In the genomic region with DNA sequence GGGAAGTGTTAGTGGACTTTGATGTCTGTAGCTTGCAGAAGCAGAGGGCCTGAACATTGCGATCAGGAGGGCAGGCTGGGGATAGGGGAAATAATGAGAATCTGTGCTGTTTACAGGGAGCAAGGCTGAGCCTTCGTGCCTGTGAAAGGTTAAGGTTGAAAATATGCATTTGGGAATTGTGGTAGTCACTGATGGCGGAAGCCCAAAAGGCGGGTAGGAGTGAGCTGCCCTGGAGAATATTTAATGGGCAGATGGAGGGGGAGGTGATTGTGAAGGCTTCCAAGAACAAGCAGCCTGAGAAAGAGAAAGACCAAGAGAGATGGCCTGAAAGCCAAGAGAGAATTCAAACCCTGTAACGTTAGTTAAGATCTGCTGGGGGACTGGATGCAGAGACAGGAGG, we compare ENCODE assay signal across 34 mouse cellular contexts. TPM values are rescaled to one million over a fixed set of nuclear protein-coding genes. Genes with fewer than 3 reads are reported as not detected.
A peak's percentile ranks its signal among the peaks of the same experiment; 100 is the strongest.
DNase-seq lines count a peak whose midpoint lies in the region; ATAC-seq lines count a peak whose summit lies in the region.
"Had no signal": no experiment of that assay in that cellular context is flagged by ENCODE, and none has a peak within 500 bp of the region (broad histone marks: within the 10 kb centered on the region; RNA-seq: fewer than 3 reads in every experiment).

No protein-coding gene starts in this region.

- no peak overlapping the region for H3K9ac ChIP-seq in kidney, embryonic 15.5 days
- H3K9ac ChIP-seq: forebrain, postnatal 0 days; heart, embryonic 12.5 days; limb, embryonic 12.5 days; liver, embryonic 12.5 days; midbrain, embryonic 12.5 days had no signal

- DNase-seq in gastrocnemius, adult 18-20 months (ENCODE audit: low spot score): peak; percentile 61
- no peak for DNase-seq in gastrocnemius, postnatal 14 days
- peak; percentile 26 for DNase-seq in kidney, postnatal 10 days
- DNase-seq in NIH3T3 (ENCODE audit: low read depth): peak; percentile 79
- peak; percentile 59 for DNase-seq in skeletal muscle tissue, adult 2 months (ENCODE audit: low read depth, low spot score)
- DNase-seq in lung, postnatal 10 days: no peak
- DNase-seq: adrenal gland, adult 8-10 months; B cell, adult 2 months; cerebellum, adult 9-10 months; forebrain, postnatal 0 days; heart, adult 18-20 months; heart, postnatal 10 days; layer of hippocampus, postnatal 36 days; lung, adult 18-20 months; lung, postnatal 14 days; thymus, adult 2 months had no signal

- H3K9me3 ChIP-seq in kidney, embryonic 15.5 days (replicated peaks): no peaks in the 10 kb centered on the region
- H3K9me3 ChIP-seq: heart, embryonic 12.5 days; hindbrain, embryonic 10.5 days; midbrain, embryonic 12.5 days had no signal

- WGBS in kidney, embryonic 15.5 days: 61% methylated on average over 5 of the region's 5 CpGs

- peaks cover 26% of the 10 kb centered on the region for H3K4me1 ChIP-seq in kidney, embryonic 15.5 days

- no peak overlapping the region for H3K4me2 ChIP-seq in kidney, embryonic 15.5 days
- H3K4me2 ChIP-seq: heart, embryonic 12.5 days; limb, embryonic 12.5 days; liver, embryonic 12.5 days; midbrain, embryonic 12.5 days had no signal

- H3K27me3 ChIP-seq in kidney, embryonic 15.5 days: no peaks in the 10 kb centered on the region
- H3K27me3 ChIP-seq: CH12.LX; heart, embryonic 12.5 days; liver, embryonic 12.5 days; midbrain, embryonic 12.5 days had no signal

- H3K27ac ChIP-seq in kidney, embryonic 15.5 days: no peak overlapping the region
- H3K27ac ChIP-seq: hindbrain, embryonic 10.5 days; hindbrain, postnatal 0 days; liver, embryonic 12.5 days; midbrain, embryonic 12.5 days; stomach, postnatal 0 days had no signal

- intact Hi-C loops in gastrocnemius, postnatal 14 days (cut with DNase I; ENCODE audit: low total_unique reads): loop anchor here (5.0 kb wide), 1 partner anchor 33 kb away; no protein-coding TSS in a partner anchor

- no peak for ATAC-seq in kidney, embryonic 15.5 days (replicated peaks; ENCODE audit: low FRiP score)
- ATAC-seq: forebrain, postnatal 0 days; hindbrain, postnatal 0 days; intestine, embryonic 16.5 days; liver, embryonic 12.5 days had no signal

- no peak overlapping the region for H3K4me3 ChIP-seq in kidney, embryonic 15.5 days (replicated peaks)
- H3K4me3 ChIP-seq: heart, embryonic 12.5 days; hindbrain, embryonic 10.5 days; limb, embryonic 12.5 days; liver, embryonic 12.5 days; midbrain, embryonic 12.5 days had no signal

- no peaks in the 10 kb centered on the region for H3K36me3 ChIP-seq in kidney, embryonic 15.5 days
- H3K36me3 ChIP-seq: G1E; heart, embryonic 12.5 days; hindbrain, embryonic 10.5 days; limb, embryonic 12.5 days; liver, embryonic 12.5 days; midbrain, embryonic 12.5 days had no signal

RNA-seq across cellular contexts. Expression of a gene that starts 2.3 kb away (rescaled TPM):
- 1 to 10 TPM; 5.2 to 6.1 TPM for total RNA-seq in gastrocnemius, adult 18-20 months (2021)
- 10 to 100 TPM; 11.7 to 18.5 TPM for total RNA-seq in gastrocnemius, postnatal 14 days (2021)
- polyA plus RNA-seq in kidney, embryonic 15.5 days (2015; fragmentation: Nextera tagmentation; extraction: Ambion mirVana): 4.7 and 4.9 TPM in 2 replicates

RNA-seq across cellular contexts. Expression of a gene that starts 50.6 kb away (rescaled TPM):
- not detected for total RNA-seq in gastrocnemius, adult 18-20 months (2021)
- total RNA-seq in gastrocnemius, postnatal 14 days (2021): not detected
- not detected in 2 replicates for polyA plus RNA-seq in kidney, embryonic 15.5 days (2015; fragmentation: Nextera tagmentation; extraction: Ambion mirVana)
- total RNA-seq: adrenal gland, adult 8-10 months; CH12.LX; forebrain, postnatal 0 days; G1E; heart, adult 18-20 months; heart, postnatal 10 days; hindbrain, postnatal 0 days; layer of hippocampus, adult 18-20 months; layer of hippocampus, postnatal 36 days; left cerebral cortex, postnatal 10 days; megakaryocyte progenitor cell, adult 5-6 weeks; monocyte, adult 5-6 weeks; neutrophil, adult 5-6 weeks had no signal
- polyA plus RNA-seq: embryonic facial prominence, embryonic 11.5 days; forebrain, embryonic 11.5 days; forebrain, postnatal 0 days; G1E; heart, embryonic 12.5 days; hindbrain, embryonic 10.5 days; hindbrain, postnatal 0 days; intestine, embryonic 16.5 days; limb, embryonic 12.5 days; liver, embryonic 12.5 days; midbrain, embryonic 12.5 days; stomach, postnatal 0 days; thymus, adult 2 months had no signal

Comparison
In these comparisons a context has a peak if more than half of its experiments do, and no peak if none do; other contexts are left out.
1. DNase-seq: peak in gastrocnemius, adult 18-20 months (single experiment), kidney, postnatal 10 days (single experiment), NIH3T3 (single experiment) and skeletal muscle tissue, adult 2 months (single experiment); none in gastrocnemius, postnatal 14 days (single experiment) and lung, postnatal 10 days (single experiment).